Comparison of ENCODE assay signal across 38 mouse cellular contexts in the genomic region with DNA sequence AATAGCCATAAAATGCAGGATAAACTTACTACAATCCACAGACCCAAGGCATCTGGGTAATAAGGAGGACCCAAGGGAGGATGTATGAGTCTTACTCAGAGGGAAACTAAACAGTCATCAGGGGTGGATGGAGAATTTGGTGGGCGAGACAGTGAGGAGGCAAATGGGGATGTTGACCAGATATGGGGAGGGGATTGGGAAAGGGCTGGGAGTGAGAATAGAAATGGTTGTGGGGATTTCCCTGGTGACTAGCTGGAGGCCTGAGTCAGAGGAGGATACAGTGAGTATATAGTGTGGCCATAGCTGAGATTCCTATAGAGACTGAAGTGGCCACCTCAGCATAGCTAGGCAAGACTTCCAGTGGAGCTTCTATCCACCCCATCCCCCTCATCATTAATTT. TPM values are rescaled to one million over a fixed set of nuclear protein-coding genes. Genes with fewer than 3 reads are reported as not detected.
"Had no signal": no experiment of that assay in that cellular context is flagged by ENCODE, and none has a peak within 500 bp of the region (broad histone marks: within the 10 kb centered on the region; RNA-seq: fewer than 3 reads in every experiment).

No protein-coding gene starts in this region.

- H3K4me1 ChIP-seq: embryonic facial prominence, embryonic 12.5 days; embryonic facial prominence, embryonic 13.5 days; embryonic facial prominence, embryonic 15.5 days; forebrain, embryonic 10.5 days; forebrain, embryonic 12.5 days; forebrain, embryonic 13.5 days; forebrain, embryonic 15.5 days; heart, embryonic 10.5 days had no signal

- H3K27ac ChIP-seq: embryonic facial prominence, embryonic 12.5 days; embryonic facial prominence, embryonic 13.5 days; embryonic facial prominence, embryonic 15.5 days; forebrain, embryonic 10.5 days; forebrain, embryonic 12.5 days; forebrain, embryonic 13.5 days; forebrain, embryonic 15.5 days; gastrocnemius, adult 2 months; heart, adult 2 months; heart, embryonic 10.5 days had no signal

- H3K9me3 ChIP-seq: embryonic facial prominence, embryonic 12.5 days; embryonic facial prominence, embryonic 13.5 days; embryonic facial prominence, embryonic 15.5 days; forebrain, embryonic 10.5 days; forebrain, embryonic 12.5 days; forebrain, embryonic 13.5 days; forebrain, embryonic 15.5 days; heart, embryonic 10.5 days had no signal

- H3K27me3 ChIP-seq: embryonic facial prominence, embryonic 12.5 days; embryonic facial prominence, embryonic 13.5 days; embryonic facial prominence, embryonic 15.5 days; forebrain, embryonic 12.5 days; forebrain, embryonic 13.5 days; forebrain, embryonic 15.5 days had no signal

- H3K36me3 ChIP-seq: embryonic facial prominence, embryonic 12.5 days; embryonic facial prominence, embryonic 13.5 days; embryonic facial prominence, embryonic 15.5 days; forebrain, embryonic 10.5 days; forebrain, embryonic 12.5 days; forebrain, embryonic 15.5 days; heart, embryonic 10.5 days had no signal

- H3K4me3 ChIP-seq: embryonic facial prominence, embryonic 12.5 days; embryonic facial prominence, embryonic 13.5 days; embryonic facial prominence, embryonic 15.5 days; erythroblast, embryonic 14.5 days; forebrain, embryonic 10.5 days; forebrain, embryonic 12.5 days; forebrain, embryonic 13.5 days; forebrain, embryonic 15.5 days; gastrocnemius, adult 2 months; heart, adult 2 months; heart, embryonic 10.5 days had no signal

- DNase-seq: cerebellum, adult 9-11 months; cerebellum, postnatal 10 days; cerebellum, postnatal 14 days; cerebellum, postnatal 25 days; cerebellum, postnatal 36 days; embryo, embryonic 11 days; forebrain, postnatal 0 days; gastrocnemius, adult 2 months; gastrocnemius, postnatal 10 days; gastrocnemius, postnatal 14 days; gastrocnemius, postnatal 25 days; gastrocnemius, postnatal 36 days; heart, adult 11 months; heart, adult 18-20 months; heart, adult 2 months had no signal

- ATAC-seq: forebrain, embryonic 13.5 days; forebrain, embryonic 14.5 days; forebrain, embryonic 15.5 days; forebrain, embryonic 16.5 days; forebrain, postnatal 0 days had no signal

RNA-seq across cellular contexts. Expression of a gene that starts 16.8 kb away (rescaled TPM):
- total RNA-seq: forebrain, postnatal 0 days; gastrocnemius, adult 18-20 months; gastrocnemius, adult 2 months; gastrocnemius, adult 8-10 months; gastrocnemius, postnatal 10 days; gastrocnemius, postnatal 14 days; gastrocnemius, postnatal 25 days; gastrocnemius, postnatal 36 days; gastrocnemius, postnatal 4 days; granulocyte monocyte progenitor cell, adult 5-6 weeks; heart, adult 18-20 months; heart, adult 2 months; heart, adult 8-10 months had no signal
- polyA plus RNA-seq: cortical plate, adult 2 months; embryonic facial prominence, embryonic 11.5 days; embryonic facial prominence, embryonic 12.5 days; embryonic facial prominence, embryonic 13.5 days; embryonic facial prominence, embryonic 14.5 days; embryonic facial prominence, embryonic 15.5 days; erythroblast, embryonic 14.5 days; forebrain, embryonic 10.5 days; forebrain, embryonic 11.5 days; forebrain, embryonic 12.5 days; forebrain, embryonic 13.5 days; forebrain, embryonic 14.5 days; forebrain, embryonic 15.5 days; forebrain, postnatal 0 days; frontal cortex, adult 2 months; gonadal fat pad, adult 2 months; heart, adult 2 months; heart, embryonic 10.5 days; heart, embryonic 11.5 days had no signal
